Mouse (Mus musculus) ES-E14 (cell line): ENCODE measurements around the gene Zfp553. TPM values are rescaled to one million over a fixed set of nuclear protein-coding genes. Genes with fewer than 3 reads are reported as not detected.
A peak's percentile ranks its signal among the peaks of the same experiment; 100 is the strongest.

Experiments
- DNase-seq: peaks from one replicate; pipeline ENCODE4 v3.0.0-alpha.2; 2013; ENCODE audit warnings: low read depth, low spot score
- H3K27ac ChIP-seq: 2 replicates; pipeline ENCODE4 v1.5.1; 2012; ENCODE audit warnings: low read depth, mild to moderate bottlenecking, low read length, moderate library complexity, mixed read lengths; ENCODE audit not compliant: poor library complexity, insufficient read depth, severe bottlenecking
- H3K36me3 ChIP-seq: 2 replicates; pipeline ENCODE4 v1.6.1; 2012; ENCODE audit warnings: mild to moderate bottlenecking, low read length, moderate library complexity, mixed read lengths; ENCODE audit not compliant: control insufficient read depth, poor library complexity, insufficient read depth, severe bottlenecking
- H3K4me1 ChIP-seq, 2 experiments: fragments of 150-350 bp in 1 of 2; sonication (generic) in 1 of 2; 2 replicates each; pipeline ENCODE4 v1.6.1; 2012; ENCODE audit warnings: low read length in 2 of 2, mild to moderate bottlenecking in 1 of 2, mixed read lengths in 1 of 2; ENCODE audit not compliant: control insufficient read depth in 2 of 2, insufficient read depth in 2 of 2, poor library complexity in 1 of 2
- H3K4me3 ChIP-seq, 2 experiments: fragments of 150-350 bp in 1 of 2; sonication (generic) in 1 of 2; 2 replicates each; pipeline ENCODE4 v1.5.1; 2012; ENCODE audit warnings: low read length in 2 of 2, low read depth in 1 of 2, mild to moderate bottlenecking in 1 of 2, mixed read lengths in 1 of 2; ENCODE audit not compliant: insufficient read depth in 1 of 2, poor library complexity in 1 of 2, severe bottlenecking in 1 of 2
- H3K9ac ChIP-seq: 2 replicates; pipeline ENCODE4 v1.6.1; 2012; ENCODE audit warnings: low read depth, mild to moderate bottlenecking, low read length, mixed read lengths; ENCODE audit not compliant: poor library complexity, insufficient read depth, severe bottlenecking
- H3K9me3 ChIP-seq: fragments of 150-350 bp; sonication (generic); 2 replicates; pipeline ENCODE4 v1.6.1; 2012; ENCODE audit warnings: low read depth, mild to moderate bottlenecking, low read length; ENCODE audit not compliant: control insufficient read depth, insufficient read depth
- CHD2 ChIP-seq: IDR thresholded peaks from 2 replicates; pipeline ENCODE4 v1.6.1; 2014; ENCODE audit warnings: mild to moderate bottlenecking, low read depth, low read length, inconsistent platforms
- HCFC1 ChIP-seq: IDR thresholded peaks from 2 replicates; pipeline ENCODE4 v1.6.1; 2012; ENCODE audit warnings: low read length, inconsistent platforms, borderline replicate concordance; ENCODE audit not compliant: insufficient read depth
- MAFK ChIP-seq: IDR thresholded peaks from 2 replicates; pipeline ENCODE4 v1.6.1; 2014; ENCODE audit warnings: mild to moderate bottlenecking, low read depth, low read length, inconsistent platforms; ENCODE audit not compliant: insufficient read depth
- ZC3H11A ChIP-seq: IDR thresholded peaks from 2 replicates; pipeline ENCODE4 v1.6.1; 2012; ENCODE audit warnings: low read depth, mild to moderate bottlenecking, inconsistent platforms, low read length, borderline replicate concordance
- ZNF384 ChIP-seq: IDR thresholded peaks from 2 replicates; pipeline ENCODE4 v1.6.1; 2012; ENCODE audit warnings: low read depth, low read length, inconsistent platforms
- in situ Hi-C, 2 experiments: fragments of 600-800 bp; cut with MboI; formaldehyde crosslinking; loops; one replicate each; pipeline ENCODE4 v1.15.1; 2025; ENCODE audit warnings: low sequenced_read_pairs in 2 of 2, inconsistent platforms in 1 of 2; ENCODE audit not compliant: unreplicated experiment in 2 of 2
- total RNA-seq: library from RNA; depleted of rRNA; stranded (reverse); fragments of 300-350 nt; gene quantifications from 2 replicates; pipeline ENCODE4 v1.2.3, GENCODE M21; 2012

Gene Zfp553
- total RNA-seq, 1 experiment: 55.2 TPM

DNA sequence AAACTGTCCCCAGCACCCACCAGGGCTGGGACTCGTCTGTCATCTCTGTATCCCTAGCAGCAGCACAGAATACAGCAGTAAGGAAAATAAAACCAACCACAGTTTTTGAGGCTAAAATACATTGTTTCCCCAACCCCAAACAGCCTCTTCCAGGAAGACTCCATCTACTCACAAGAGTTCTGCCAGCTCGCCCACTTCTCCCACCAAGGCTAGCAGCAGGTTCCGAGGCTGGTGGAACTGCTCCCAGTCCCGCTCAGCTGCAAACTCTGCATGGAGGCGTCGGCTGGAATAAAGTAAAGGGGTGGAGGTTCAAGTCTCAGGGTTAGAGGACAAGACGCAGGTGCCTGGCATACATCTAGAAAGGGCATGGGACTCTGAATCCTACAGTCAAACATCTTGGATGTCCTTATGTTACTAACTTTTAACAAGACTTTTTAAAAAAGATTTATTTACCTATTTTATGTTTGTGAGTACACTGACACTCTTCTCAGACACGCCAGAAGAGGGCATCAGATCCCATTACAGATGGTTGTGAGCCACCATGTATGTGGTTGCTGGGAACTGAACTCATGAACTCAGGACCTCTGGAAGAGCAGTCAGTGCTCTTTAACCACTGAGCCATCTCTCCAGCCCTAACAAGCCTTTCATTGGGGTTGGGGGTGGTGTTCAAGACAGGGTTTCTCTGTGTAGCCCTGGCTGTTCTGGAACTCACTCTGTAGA, 26.5 kb downstream of the Zfp553 start:
- TF ChIP-seq CHD2 (no peak), MAFK (no peak), HCFC1 (no peak)
- in situ Hi-C loops: no loop called here
- Histone ChIP-seq H3K4me1 (peaks cover 0 to 3% of the 10 kb centered on the region in 2 experiments; a peak in 1 of 4 replicates), H3K4me3 (peak overlapping the region; percentile 85 to 90), H3K9ac (peak overlapping the region; percentile 92), H3K9me3 (no peaks in the 10 kb centered on the region), H3K27ac (no peak overlapping the region), H3K36me3 (peaks cover 27% of the 10 kb centered on the region)
- no peak for DNase-seq

DNA sequence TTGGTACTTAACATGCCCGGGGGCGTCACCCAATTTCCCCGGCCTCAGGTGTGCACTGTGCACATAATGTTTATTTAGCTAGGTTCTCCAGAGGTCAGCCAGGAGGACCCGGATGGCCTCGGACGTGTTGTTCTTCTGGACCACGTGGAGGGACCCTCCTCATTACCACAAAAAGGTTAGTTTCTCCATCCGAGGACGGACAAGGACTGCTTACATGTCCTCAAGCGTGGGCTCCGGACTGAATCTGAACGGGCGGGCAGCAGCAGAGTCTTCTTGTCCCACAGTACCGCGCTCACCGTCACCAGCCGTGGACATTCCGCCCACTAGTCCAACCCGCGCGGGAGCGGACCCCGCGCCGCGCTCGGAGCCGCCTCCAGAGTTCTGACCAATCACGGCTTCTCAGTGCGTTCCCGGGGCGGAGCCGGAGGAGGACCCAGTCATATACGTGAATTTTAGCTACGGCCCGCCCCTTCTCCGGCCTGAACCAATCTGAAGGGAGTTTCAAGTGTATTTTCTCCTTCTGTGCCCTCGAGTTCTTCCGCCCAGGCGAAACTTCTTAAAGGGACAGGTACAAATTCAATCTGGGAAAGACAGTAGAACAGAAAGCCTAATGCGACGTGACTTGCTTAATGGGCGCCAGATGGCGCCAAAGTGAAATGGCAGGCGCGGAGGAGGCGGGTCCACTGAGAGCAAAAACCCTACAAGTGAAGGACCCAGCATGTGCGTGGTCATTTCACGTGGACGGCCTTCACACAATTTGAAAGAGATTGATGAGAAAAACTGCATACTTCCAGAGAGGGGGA, 27.6 kb downstream of the Zfp553 start, which contains the start of gene Dctpp1:
Gene Dctpp1, minus strand, starts transcription at position 401 of the 803 bp plus-strand sequence.
- in situ Hi-C loops: no loop called here
- peaks cover 26% of the 10 kb centered on the region for H3K36me3 ChIP-seq
- peak; percentile 39; the same call in 1 of the 2 replicates for TF ChIP-seq HCFC1
- peak; percentile 60; the same call in 1 of the 2 replicates for TF ChIP-seq CHD2
- no peak for TF ChIP-seq ZNF384
- peak within 1 kb of the TSS; percentile 85 to 90 for H3K4me3 ChIP-seq
- H3K4me1 ChIP-seq: peaks cover 0 to 3% of the 10 kb centered on the region in 2 experiments; a peak in 1 of 4 replicates
- peak within 1 kb of the TSS; percentile 59; the same call in 1 of the 2 replicates for H3K27ac ChIP-seq
- H3K9ac ChIP-seq: peak within 1 kb of the TSS; percentile 92
- peak; percentile 99 for DNase-seq
- no peaks in the 10 kb centered on the region for H3K9me3 ChIP-seq

- in situ Hi-C loops: no loop called here
- peaks cover 13% of the 10 kb centered on the region for H3K36me3 ChIP-seq
- peaks cover 0 to 3% of the 10 kb centered on the region in 2 experiments; a peak in 1 of 4 replicates for H3K4me1 ChIP-seq
- H3K4me3 ChIP-seq: no peak overlapping the region
- DNase-seq: no peak
- no peak overlapping the region for H3K9ac ChIP-seq
- no peaks in the 10 kb centered on the region for H3K9me3 ChIP-seq
- TF ChIP-seq MAFK (no peak), HCFC1 (no peak), ZC3H11A (no peak), CHD2 (no peak)
- H3K27ac ChIP-seq: no peak overlapping the region
Measured at GRCm38 (mm10) chr7:127262218-127262961, 29.5 kb downstream of the Zfp553 start.

- Histone ChIP-seq H3K9ac (no peak overlapping the region), H3K4me1 (peaks cover 0 to 3% of the 10 kb centered on the region in 2 experiments; a peak in 1 of 4 replicates), H3K27ac (no peak overlapping the region), H3K4me3 (no peak overlapping the region), H3K36me3 (peaks cover 5% of the 10 kb centered on the region), H3K9me3 (no peaks in the 10 kb centered on the region)
- no peak for DNase-seq
- in situ Hi-C loops: no loop called here
- TF ChIP-seq CHD2: no peak
- TF ChIP-seq ZC3H11A: no peak
- TF ChIP-seq HCFC1: no peak
- TF ChIP-seq MAFK: no peak
- peak; percentile 85 for TF ChIP-seq ZNF384
Measured at GRCm38 (mm10) chr7:127263526-127263925, 30.7 kb downstream of the Zfp553 start.
